Mouse (Mus musculus): ENCODE data around the gene 1700007K13Rik.

GRCm38 (mm10) chr2:28514489-28514888 lies 48.4 kb upstream of the 1700007K13Rik start:
- TF ChIP-seq SRF (IDR thresholded peaks at IDR 0.05; ENCODE audit: control insufficient read depth, insufficient read length, low read depth): no peak
- no peak for TF ChIP-seq POLR2A (IDR thresholded peaks at IDR 0.05; ENCODE audit: insufficient read length, low read depth)
- TF ChIP-seq E2F4 (IDR thresholded peaks at IDR 0.05; ENCODE audit: insufficient read depth): no peak
- TF ChIP-seq USF1 (IDR thresholded peaks at IDR 0.05; ENCODE audit: low read depth): no peak
